Mouse (Mus musculus) thymus, adult 2 months (tissue): Measurements from ENCODE around the gene Tcn2.

Experiments
- CTCF ChIP-seq: fragments of 200-500 bp; IDR thresholded peaks from 2 replicates; pipeline ENCODE4 v1.5.1; 2012; ENCODE audit warnings: mild to moderate bottlenecking, control low read depth, low read length, moderate library complexity, borderline replicate concordance; ENCODE audit not compliant: control insufficient read depth, poor library complexity, insufficient read depth; ENCODE audit errors: extremely low read depth
- POLR2A ChIP-seq: fragments of 200-500 bp; IDR thresholded peaks from 2 replicates; pipeline ENCODE4 v1.6.1; 2012; ENCODE audit warnings: mild to moderate bottlenecking, low read length, control low read depth, moderate library complexity; ENCODE audit not compliant: control insufficient read depth, poor library complexity, insufficient read depth; ENCODE audit errors: extremely low read depth

GRCm38 (mm10) chr11:3960901-3961300 is 28.9 kb upstream of the Tcn2 start:
- TF ChIP-seq CTCF (no peak), POLR2A (no peak)
